In genomic region chr19:15996901-15997564, GRCm38 (mm10) we compare ENCODE assay signal across 8 mouse cellular contexts. TPM values are rescaled to one million over a fixed set of nuclear protein-coding genes. Genes with fewer than 3 reads are reported as not detected.
DNase-seq lines count a peak whose midpoint lies in the region; ATAC-seq and TF ChIP-seq lines count a peak whose summit lies in the region.

No protein-coding gene starts in this region.

- peak overlapping the region; percentile 6; the same call in 1 of the 2 replicates for H3K4me3 ChIP-seq in heart, embryonic 13.5 days
- H3K4me3 ChIP-seq in heart, embryonic 12.5 days: no peak overlapping the region
- H3K4me3 ChIP-seq in forebrain, postnatal 0 days (ENCODE audit: low read depth, low read length): peak overlapping the region; percentile 25
- no peak overlapping the region for H3K4me3 ChIP-seq in neural tube, embryonic 12.5 days

- TF ChIP-seq CTCF in forebrain, postnatal 0 days (IDR thresholded peaks at IDR 0.05; ENCODE audit: low read depth): peak; percentile 11; the same call in 1 of the 2 replicates

- peaks cover 7% of the 10 kb centered on the region; the same call in 1 of the 2 replicates for H3K4me1 ChIP-seq in heart, embryonic 13.5 days
- peaks cover 4% of the 10 kb centered on the region; the same call in 1 of the 2 replicates for H3K4me1 ChIP-seq in heart, embryonic 12.5 days (replicated peaks)
- H3K4me1 ChIP-seq in forebrain, postnatal 0 days (ENCODE audit: insufficient read depth): 0 out of 2 replicates have a peak, but pooled peaks cover 4% of the 10 kb centered on the region
- H3K4me1 ChIP-seq in neural tube, embryonic 12.5 days: no peaks in the 10 kb centered on the region

- no peak overlapping the region for H3K27ac ChIP-seq in heart, embryonic 13.5 days (replicated peaks)
- H3K27ac ChIP-seq in heart, embryonic 12.5 days (ENCODE audit: poor library complexity, severe bottlenecking): no peak overlapping the region
- H3K27ac ChIP-seq in forebrain, postnatal 0 days (ENCODE audit: low read depth, low read length): peak overlapping the region; percentile 79
- H3K27ac ChIP-seq in neural tube, embryonic 12.5 days: peak overlapping the region; percentile 50; the same call in 1 of the 2 replicates

- peak; percentile 44 for DNase-seq in adrenal gland, adult 8-10 months
- peak; percentile 93 for DNase-seq in forebrain, postnatal 0 days
- DNase-seq in left cerebral cortex, adult 18-20 months (ENCODE audit: low spot score in 2 of 2): peak; percentile 66 to 76
- DNase-seq in gastrocnemius, adult 18-20 months (ENCODE audit: low spot score): no peak
- DNase-seq in Muller cell, postnatal 12 days (ENCODE audit: inconsistent ontology term): no peak

- ATAC-seq in heart, embryonic 13.5 days (ENCODE audit: extremely low read depth, insufficient number of reproducible peaks, low FRiP score, low TSS enrichment): no peak
- ATAC-seq in heart, embryonic 12.5 days (ENCODE audit: insufficient number of reproducible peaks, low FRiP score): no peak
- ATAC-seq in forebrain, postnatal 0 days: peak; percentile 93
- ATAC-seq in neural tube, embryonic 12.5 days (ENCODE audit: low FRiP score, low read depth): peak; percentile 79

- 0 out of 2 replicates have a peak overlapping the region, but pooled peaks have one; percentile 34 for H3K9ac ChIP-seq in heart, embryonic 13.5 days
- no peak overlapping the region for H3K9ac ChIP-seq in heart, embryonic 12.5 days
- H3K9ac ChIP-seq in forebrain, postnatal 0 days: peak overlapping the region; percentile 44
- no peak overlapping the region for H3K9ac ChIP-seq in neural tube, embryonic 12.5 days

- no peaks in the 10 kb centered on the region for H3K36me3 ChIP-seq in heart, embryonic 13.5 days
- no peaks in the 10 kb centered on the region for H3K36me3 ChIP-seq in heart, embryonic 12.5 days
- H3K36me3 ChIP-seq in forebrain, postnatal 0 days (ENCODE audit: insufficient read depth): no peaks in the 10 kb centered on the region
- H3K36me3 ChIP-seq in neural tube, embryonic 12.5 days: no peaks in the 10 kb centered on the region; the same call in 1 of the 2 replicates

- H3K9me3 ChIP-seq in heart, embryonic 13.5 days: no peaks in the 10 kb centered on the region
- H3K9me3 ChIP-seq in heart, embryonic 12.5 days (replicated peaks): no peaks in the 10 kb centered on the region
- H3K9me3 ChIP-seq in forebrain, postnatal 0 days (ENCODE audit: low read length): no peaks in the 10 kb centered on the region
- H3K9me3 ChIP-seq in neural tube, embryonic 12.5 days: no peaks in the 10 kb centered on the region

- WGBS in heart, embryonic 13.5 days: 52% methylated on average over 12 of the region's 12 CpGs
- WGBS in heart, embryonic 12.5 days: 61% methylated on average over 12 of the region's 12 CpGs
- 16% methylated on average over 12 of the region's 12 CpGs for WGBS in forebrain, postnatal 0 days
- 29% methylated on average over 12 of the region's 12 CpGs for WGBS in neural tube, embryonic 12.5 days

- peak overlapping the region; percentile 48 for H3K4me2 ChIP-seq in heart, embryonic 13.5 days
- H3K4me2 ChIP-seq in heart, embryonic 12.5 days: no peak overlapping the region
- peak overlapping the region; percentile 47 for H3K4me2 ChIP-seq in forebrain, postnatal 0 days (ENCODE audit: low read depth)
- peak overlapping the region; percentile 48 for H3K4me2 ChIP-seq in neural tube, embryonic 12.5 days (replicated peaks)

- no peaks in the 10 kb centered on the region for H3K27me3 ChIP-seq in heart, embryonic 13.5 days (replicated peaks)
- H3K27me3 ChIP-seq in heart, embryonic 12.5 days (replicated peaks): no peaks in the 10 kb centered on the region
- no peaks in the 10 kb centered on the region for H3K27me3 ChIP-seq in forebrain, postnatal 0 days (ENCODE audit: insufficient read depth, low read length)
- H3K27me3 ChIP-seq in neural tube, embryonic 12.5 days (replicated peaks): no peaks in the 10 kb centered on the region

RNA-seq across cellular contexts. Expression of gene Cep78, which starts 12.2 kb away (rescaled TPM):
- polyA plus RNA-seq in heart, embryonic 13.5 days (2015; fragmentation: Nextera tagmentation; extraction: Ambion mirVana): 12.9 and 13.4 TPM in 2 replicates
- 16.1 and 16.7 TPM in 2 replicates for polyA plus RNA-seq in heart, embryonic 12.5 days (2016; fragmentation: Nextera tagmentation; extraction: Ambion mirVana)
- total RNA-seq in adrenal gland, adult 8-10 months (2022): 10 to 100 TPM in 2 of 4 experiments, 1 to 10 TPM in 2; 8.4 to 18.1 (median 11.0) TPM
- 25.3 and 27.0 TPM in 2 replicates for total RNA-seq in forebrain, postnatal 0 days (2014; rRNA removed)
- 21.6 and 23.4 TPM in 2 replicates for polyA plus RNA-seq in forebrain, postnatal 0 days (2015; fragmentation: Nextera tagmentation; extraction: Ambion mirVana)
- 1 to 10 TPM; 9.3 to 9.9 TPM for total RNA-seq in left cerebral cortex, adult 18-20 months (2021)
- polyA plus RNA-seq in neural tube, embryonic 12.5 days (2016; fragmentation: Nextera tagmentation; extraction: Ambion mirVana): 53.5 and 55.6 TPM in 2 replicates
- total RNA-seq in gastrocnemius, adult 18-20 months (2021): 1 to 10 TPM; 2.5 to 2.6 TPM

RNA-seq across cellular contexts. Expression of gene Psat1, which starts 49.9 kb away (rescaled TPM):
- polyA plus RNA-seq in heart, embryonic 13.5 days (2015; fragmentation: Nextera tagmentation; extraction: Ambion mirVana): 60.4 and 65.8 TPM in 2 replicates
- polyA plus RNA-seq in heart, embryonic 12.5 days (2016; fragmentation: Nextera tagmentation; extraction: Ambion mirVana): 49.8 and 53.0 TPM in 2 replicates
- total RNA-seq in adrenal gland, adult 8-10 months (2022): 100 to 1,000 TPM in 1 of 4 experiments, 10 to 100 TPM in 3; 38.3 to 144 (median 66.5) TPM
- total RNA-seq in forebrain, postnatal 0 days (2014; rRNA removed): 84.2 and 89.2 TPM in 2 replicates
- polyA plus RNA-seq in forebrain, postnatal 0 days (2015; fragmentation: Nextera tagmentation; extraction: Ambion mirVana): 57.4 and 69.1 TPM in 2 replicates
- 100 to 1,000 TPM in 1 of 2 experiments, 10 to 100 TPM in 1; 96.4 to 113 TPM for total RNA-seq in left cerebral cortex, adult 18-20 months (2021)
- polyA plus RNA-seq in neural tube, embryonic 12.5 days (2016; fragmentation: Nextera tagmentation; extraction: Ambion mirVana): 89.5 and 96.2 TPM in 2 replicates
- 1 to 10 TPM in 1 of 2 experiments, under 1 TPM in 1; 0.94 to 1.4 TPM for total RNA-seq in gastrocnemius, adult 18-20 months (2021)

Comparison
In these comparisons a context has a peak if more than half of its experiments do, and no peak if none do; other contexts are left out.
1. H3K4me3 ChIP-seq: peak in heart, embryonic 13.5 days (single experiment) and forebrain, postnatal 0 days (single experiment); none in heart, embryonic 12.5 days (single experiment) and neural tube, embryonic 12.5 days (single experiment).
2. H3K9ac ChIP-seq: peak in heart, embryonic 13.5 days (single experiment) and forebrain, postnatal 0 days (single experiment); none in heart, embryonic 12.5 days (single experiment) and neural tube, embryonic 12.5 days (single experiment).
3. ATAC-seq: peak in forebrain, postnatal 0 days (single experiment) and neural tube, embryonic 12.5 days (single experiment); none in heart, embryonic 13.5 days (single experiment) and heart, embryonic 12.5 days (single experiment).
4. H3K27ac ChIP-seq: peak in forebrain, postnatal 0 days (single experiment) and neural tube, embryonic 12.5 days (single experiment); none in heart, embryonic 13.5 days (single experiment) and heart, embryonic 12.5 days (single experiment).
5. DNase-seq: peak in adrenal gland, adult 8-10 months (single experiment), forebrain, postnatal 0 days (single experiment) and left cerebral cortex, adult 18-20 months (2 of 2); none in gastrocnemius, adult 18-20 months (single experiment) and Muller cell, postnatal 12 days (single experiment).
6. RNA of gene Psat1, which starts 49.9 kb away (total RNA-seq): 96.4 to 113 TPM in left cerebral cortex, adult 18-20 months, 84.2 to 89.2 TPM in forebrain, postnatal 0 days and 38.3 to 144 TPM in adrenal gland, adult 8-10 months; 0.94 to 1.4 TPM in gastrocnemius, adult 18-20 months; every median in the first group is over 10 times any median in the second.